Mouse (Mus musculus): Measurements from ENCODE around the gene Snx29.

DNA sequence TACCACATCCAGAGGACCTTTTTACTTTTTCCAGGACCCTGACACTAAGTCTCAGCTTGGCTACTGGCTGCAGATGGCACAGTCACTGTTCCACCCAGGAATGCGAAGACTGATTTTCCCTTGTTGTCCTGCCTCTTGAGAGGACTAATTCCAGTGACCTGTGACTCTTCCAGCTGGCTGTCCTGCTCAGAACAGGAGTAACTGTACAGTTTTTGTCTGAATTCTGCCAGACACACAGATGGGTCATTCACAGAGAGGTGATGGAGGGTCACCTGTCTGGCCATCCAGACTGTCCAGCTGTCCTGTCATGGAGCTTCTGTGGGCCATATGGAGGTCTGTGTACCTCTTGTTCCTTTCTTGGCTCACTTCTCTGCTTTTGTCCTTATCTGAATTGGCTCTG is 153.6 kb downstream of the Snx29 start:
- no peak for TF ChIP-seq CTCF (conservative IDR thresholded peaks at IDR 0.05; ENCODE audit: low read length)
- no peak for TF ChIP-seq POU5F1 (IDR thresholded peaks at IDR 0.05; ENCODE audit: borderline replicate concordance, low read length)

Data from E14TG2a.4 (cell line).